Mouse (Mus musculus) frontal cortex, postnatal 36 days (tissue): ENCODE results near the gene Trpc5.
A peak's percentile ranks its signal among the peaks of the same experiment; 100 is the strongest.

Experiments
- DNase-seq, 2 experiments: peaks; one replicate each; pipeline ENCODE4 v3.0.0; 2022; ENCODE audit warnings: low spot score in 2 of 2

Trpc5 gene

DNA sequence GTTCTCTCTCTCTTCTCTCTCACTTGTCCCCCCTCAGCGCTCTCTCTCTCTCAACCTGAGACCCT is at the start of gene Trpc5:
Trpc5 (minus strand) TSS at position 39 of the 65 bp plus-strand sequence.
- DNase-seq, result no peak

DNA sequence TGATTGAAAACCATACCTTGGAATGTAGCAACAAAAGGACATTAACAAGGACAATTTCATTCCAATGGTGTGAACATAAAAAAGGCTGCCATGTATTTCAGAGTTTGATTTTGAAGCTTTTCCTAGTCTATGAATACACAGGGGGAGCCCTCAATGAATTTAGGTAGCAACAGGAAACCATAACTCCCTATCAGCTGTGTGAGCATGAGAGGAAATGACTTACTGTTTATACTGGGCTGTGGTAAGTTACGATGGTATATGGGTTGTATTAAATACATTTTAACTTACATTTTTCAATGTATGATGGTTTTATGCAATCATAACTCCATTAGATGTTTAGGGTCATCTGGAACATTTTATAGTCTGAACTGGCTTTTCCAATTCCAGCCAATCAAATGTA is 28.4 kb upstream of the Trpc5 start:
- DNase-seq, result no peak

DNA sequence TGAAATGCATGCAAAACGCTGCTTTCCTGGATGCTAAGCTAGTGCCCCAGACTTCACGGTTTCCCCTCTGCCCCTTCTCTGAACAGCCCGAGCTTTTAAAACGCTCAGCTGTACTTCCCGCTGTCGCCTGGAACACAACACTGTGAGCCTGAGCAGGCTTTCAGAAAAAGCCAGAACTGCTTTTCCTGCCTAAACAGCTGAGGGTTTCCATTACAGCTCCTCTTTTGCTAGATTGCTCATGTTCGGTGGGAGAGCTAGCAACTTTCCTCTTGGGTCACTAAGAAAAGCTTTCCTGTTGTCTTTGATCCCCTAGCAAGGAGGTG is 1.8 kb upstream of the Trpc5 start:
- peak in 1 of 2 experiments; percentile 17 for DNase-seq

DNA sequence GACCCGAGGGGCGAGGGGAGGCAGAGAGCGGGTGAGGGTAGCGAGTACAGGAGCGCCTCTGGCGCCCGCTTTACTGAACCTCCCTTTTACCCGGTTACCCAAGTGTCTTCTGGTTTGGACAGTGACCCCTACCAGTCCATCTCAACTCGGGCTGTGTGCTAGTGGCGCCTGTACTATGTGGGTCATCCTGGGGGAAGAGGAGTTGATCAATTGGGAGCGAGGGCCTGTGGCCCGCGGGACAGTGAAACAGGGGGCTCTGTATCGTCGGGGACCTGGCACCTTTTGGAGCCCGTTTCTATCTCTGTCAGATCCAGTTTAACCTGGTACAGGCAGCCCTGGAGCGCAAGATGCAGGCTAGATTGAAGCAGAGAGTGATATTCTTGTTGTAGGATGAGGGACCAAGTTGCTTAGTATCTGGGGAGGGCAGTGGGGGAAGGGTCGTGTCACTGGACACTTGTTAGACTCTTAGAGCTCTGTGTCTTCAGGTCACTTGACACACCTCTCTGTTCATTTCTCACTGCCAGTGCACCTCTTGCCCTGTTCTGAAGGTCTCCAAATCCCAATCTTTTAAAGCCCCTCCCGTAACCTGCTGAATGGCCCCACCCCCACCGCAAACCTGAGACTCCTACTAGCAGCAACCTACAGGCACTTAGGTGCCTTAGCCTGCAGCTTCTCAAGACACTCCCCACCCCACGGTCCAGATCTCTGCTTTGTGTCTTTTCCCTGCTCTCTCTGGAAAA is 1.3 kb upstream of the Trpc5 start:
- peak; percentile 9 to 11 for DNase-seq

DNA sequence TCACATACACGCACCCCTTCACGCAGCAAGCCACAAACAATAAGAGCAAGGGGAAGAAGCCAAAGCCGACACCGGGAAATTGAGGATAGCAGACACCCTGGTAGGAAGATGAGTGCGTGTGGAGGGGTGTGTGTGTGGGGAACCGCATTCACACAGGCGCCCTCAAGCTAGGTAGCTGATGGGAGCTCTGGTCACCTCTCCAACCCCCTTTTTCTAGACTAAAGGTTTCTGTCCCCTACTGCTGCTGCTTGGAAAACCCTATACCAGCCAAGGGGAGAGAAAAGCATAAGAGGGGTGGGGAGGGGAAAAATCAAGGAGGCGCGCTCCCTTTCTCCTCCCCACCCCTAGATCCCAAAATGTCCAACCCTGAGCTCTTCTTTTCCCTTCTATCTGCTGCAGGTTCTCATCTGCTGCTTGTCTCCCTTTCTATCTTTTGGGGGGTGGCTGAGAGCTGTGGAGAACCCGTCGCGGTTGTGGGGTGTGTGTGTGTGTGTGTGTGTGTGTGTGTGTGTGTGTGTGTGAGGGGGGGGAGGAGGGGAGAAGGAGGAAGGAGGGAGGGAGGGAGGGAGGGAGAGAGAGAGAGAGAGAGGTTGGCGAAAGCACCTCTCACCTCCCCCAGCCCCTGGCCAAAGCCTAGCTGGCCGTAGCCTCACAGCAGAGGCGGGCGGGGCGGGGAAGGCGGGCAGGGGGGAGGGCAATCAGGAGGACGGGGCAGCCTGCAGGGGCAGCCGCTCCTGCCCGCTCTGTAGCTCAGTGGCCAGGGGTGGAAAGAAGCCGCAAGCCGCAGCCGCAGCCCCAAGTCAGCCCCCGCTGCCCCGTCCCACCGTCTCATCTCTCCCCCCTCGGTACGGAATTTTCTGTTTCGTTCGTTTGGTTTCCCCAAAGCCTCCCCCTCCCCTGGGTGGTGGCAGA is 483 bp upstream of the Trpc5 start, which contains the start of gene Rtl4:
Rtl4 (plus strand) TSS at position 701 of the 912 bp plus-strand sequence.
- peak; percentile 4 to 8 for DNase-seq

DNA sequence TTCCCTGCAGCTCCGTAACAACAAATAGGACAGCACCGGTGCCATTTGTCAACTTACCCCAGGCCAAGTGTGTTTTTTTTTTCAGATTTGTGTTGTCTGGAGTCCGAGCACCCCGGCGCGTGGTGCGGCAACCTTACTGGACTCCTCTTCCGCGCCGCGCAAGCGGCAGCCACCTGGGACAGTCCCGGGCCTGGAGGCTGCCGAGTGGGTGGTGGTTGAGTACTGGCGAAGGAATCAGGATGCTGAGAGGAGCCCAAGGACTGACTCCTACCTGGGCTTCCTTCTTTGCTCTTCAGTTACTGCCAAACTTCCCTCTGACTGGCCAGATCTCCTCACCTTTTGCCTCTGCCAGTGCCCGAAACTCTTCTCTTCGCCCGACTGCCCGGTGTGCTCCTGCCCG is 238 bp downstream of the Trpc5 start:
- DNase-seq, result no peak

DNA sequence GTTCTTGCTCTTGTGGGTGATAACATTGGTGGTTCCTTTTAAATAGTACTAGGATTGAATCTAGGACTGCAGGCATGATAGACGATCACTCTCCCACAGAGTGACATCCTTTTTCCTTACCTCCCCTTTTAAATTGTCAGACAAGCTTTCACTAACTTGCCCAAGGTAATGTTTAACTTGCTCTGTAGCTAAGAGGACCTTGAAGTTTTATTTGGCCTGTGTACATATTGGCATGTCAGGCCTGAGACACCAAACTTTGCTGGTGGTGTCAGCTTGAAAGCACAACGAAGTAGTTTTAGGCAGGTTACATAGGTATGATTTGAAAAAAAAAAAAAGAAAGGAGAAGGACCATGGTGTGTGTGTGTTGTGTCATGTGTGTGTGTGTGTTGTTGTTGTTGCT is 35.8 kb downstream of the Trpc5 start:
- no peak for DNase-seq

DNA sequence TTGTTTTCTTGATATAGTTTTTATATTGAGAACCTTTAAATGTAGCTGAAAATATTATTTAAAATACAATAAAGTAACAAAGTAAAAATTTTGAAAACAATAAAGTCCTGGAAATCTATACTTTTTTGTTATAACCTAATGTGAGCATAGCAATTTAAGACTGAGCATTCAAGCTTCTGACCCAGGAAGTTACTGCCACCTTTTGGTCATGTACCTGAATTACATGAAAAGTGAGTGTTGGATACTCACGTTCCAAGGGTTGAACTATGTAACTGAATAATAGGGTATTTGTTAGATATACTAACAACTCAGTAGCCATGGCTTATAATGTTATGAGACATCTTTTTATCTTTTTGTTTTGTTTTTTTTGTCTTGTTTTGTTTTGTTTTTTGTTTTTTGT is 42.6 kb downstream of the Trpc5 start:
- no peak for DNase-seq

DNA sequence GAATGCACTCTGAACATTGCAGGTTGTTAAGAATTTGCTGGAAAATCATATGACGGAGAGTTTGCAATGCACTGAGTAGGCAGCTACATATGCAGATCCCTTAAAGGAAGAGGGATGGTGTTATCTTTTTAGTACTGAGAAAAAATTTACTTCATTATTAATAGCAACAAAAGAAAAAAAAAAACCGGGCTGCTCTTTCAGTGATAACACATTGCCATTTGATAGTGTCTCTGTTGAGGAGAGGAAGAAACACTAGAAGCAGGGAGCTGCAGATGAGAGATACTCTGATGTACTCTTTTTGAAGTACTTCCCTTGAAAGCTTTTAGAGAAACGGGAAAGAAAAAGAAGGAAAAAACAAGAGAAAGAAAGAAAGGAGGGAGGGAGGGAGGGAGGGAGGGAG is 43.2 kb downstream of the Trpc5 start:
- DNase-seq, result no peak

DNA sequence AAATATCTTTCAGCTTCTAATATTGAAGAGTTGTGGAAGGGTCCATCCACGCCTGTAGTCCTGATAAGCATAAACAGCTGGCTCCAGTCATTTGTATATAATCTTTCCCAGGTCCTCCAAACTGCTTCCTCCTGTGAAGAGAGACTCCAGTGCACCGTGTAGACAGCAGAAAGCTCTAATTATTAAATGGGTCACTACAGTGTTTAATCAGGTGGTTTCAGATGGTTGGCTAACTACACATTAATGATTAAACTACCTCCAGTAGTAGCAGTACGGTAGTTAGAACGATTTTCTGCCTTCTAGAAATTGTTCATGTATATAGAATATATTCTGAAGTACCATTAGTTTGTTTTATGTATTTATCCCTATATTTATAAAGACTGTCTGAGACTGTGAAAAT is 75.2 kb downstream of the Trpc5 start:
- DNase-seq, result no peak

DNA sequence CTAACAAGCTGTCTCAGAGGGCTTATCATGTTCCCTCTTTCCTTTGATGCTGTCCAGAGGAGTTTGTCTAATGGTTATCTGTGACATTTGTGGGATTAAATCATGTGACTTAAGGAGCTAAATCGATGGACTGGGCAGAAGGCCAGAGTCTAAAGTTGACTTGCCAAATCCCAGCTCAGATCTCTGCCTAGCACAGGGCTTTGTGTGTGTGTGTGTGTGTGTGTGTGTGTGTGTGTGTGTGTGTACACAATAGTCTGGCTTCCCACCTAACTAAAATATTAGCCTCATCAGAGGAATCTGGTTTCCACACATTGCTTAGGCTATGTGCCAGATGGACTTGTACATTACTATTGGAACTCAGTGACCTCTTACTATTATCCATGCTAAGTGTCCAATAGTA is 151.5 kb downstream of the Trpc5 start:
- no peak for DNase-seq

DNA sequence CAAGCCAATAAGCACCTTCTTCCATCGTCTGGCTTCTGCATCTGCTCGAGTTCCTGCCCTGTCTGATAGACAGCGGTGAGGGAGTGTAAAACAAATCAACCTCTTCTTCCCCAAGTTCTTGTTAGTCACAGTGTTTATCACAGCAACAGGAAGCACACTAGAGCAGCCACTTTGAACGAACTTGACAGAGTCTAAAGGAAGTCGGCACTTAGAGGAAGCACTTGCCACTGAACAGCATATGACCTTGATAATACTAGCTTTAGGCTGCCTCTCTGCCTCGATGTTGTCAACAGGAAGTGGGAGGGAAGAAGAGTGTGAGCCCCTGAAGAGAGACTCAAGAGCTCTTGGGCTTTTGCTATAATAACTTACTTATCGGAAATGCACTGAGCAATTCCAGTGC is 161.9 kb downstream of the Trpc5 start:
- DNase-seq, result no peak

DNA sequence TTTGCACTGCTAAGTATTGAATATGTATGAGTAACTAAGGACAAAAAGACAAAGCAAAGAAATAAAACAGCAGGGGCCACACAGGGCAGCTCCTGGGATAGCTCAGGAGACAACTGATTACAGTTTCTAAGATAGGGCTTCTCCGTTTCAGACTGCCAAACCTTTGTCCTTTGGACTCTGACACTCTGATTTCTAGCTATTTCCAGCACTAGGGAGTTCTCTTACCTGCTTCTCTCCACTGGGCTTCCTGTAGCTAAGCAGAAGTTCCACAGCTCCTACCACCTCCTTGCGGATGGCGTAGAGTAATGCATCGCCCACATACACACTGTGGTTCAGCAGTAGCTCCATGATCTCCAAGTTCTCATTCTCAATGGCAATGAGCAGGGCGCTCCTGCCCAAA is 164.7 kb downstream of the Trpc5 start:
- no peak for DNase-seq

DNA sequence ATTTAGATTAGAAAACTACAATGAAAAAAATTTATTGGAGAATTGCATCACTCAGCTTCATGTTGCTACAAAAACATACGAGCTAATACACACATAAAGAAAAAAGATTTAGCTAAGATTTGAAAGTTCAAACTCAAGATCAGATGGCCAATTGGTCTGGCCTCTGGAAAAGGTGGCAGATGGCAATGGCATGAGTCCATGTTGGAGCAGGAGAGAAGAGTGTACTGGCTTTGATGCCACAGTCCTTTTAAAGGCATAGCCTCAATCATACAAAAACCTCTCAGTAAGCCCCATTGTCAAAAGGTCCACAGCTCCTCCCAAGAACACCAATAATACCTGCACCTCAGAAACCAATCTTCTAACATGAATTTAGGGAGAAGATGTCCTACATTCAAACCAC is 196.6 kb downstream of the Trpc5 start:
- DNase-seq, result no peak

DNA sequence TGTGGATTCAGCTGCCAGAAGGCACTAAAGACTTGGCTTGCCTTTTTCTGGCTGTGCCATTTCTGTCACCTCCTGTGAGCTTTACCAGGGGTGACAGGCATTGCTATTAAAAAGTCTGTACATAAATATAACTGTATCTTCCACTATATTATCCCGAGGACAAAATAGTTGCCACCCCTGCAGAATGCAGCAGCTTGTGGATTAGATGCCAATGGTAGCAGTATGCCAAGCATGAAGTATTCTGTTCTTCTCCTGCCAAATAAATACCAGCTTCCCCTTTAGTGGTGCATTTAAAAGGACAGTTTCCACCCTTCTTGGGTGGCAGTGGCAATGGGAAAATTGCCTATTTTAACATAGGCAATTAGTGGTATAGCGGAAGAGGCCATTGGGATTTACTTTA is 223.6 kb downstream of the Trpc5 start:
- peak in 1 of 2 experiments; percentile 38 for DNase-seq

DNA sequence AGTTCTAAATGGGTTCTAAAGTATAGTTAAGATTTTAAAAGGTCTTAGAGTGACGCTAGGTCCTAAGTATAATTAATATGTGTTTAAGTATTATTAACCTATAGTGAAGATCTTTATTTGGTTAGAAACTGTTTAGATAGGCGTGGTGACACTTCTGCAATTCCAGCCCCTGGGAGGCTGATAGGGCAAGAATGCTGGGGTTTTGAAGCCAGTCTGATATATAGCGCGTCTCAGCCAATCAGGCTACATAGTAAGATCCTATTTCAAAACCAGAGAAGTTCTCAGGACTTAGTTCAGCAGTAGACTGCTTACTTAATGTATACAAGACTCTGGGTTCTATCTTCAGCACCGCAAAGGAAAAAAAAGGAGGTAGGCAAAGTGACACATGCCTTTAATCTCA is 231.7 kb downstream of the Trpc5 start, which contains the start of gene Trpc5os:
Trpc5os (plus strand) TSS at position 301 of the 400 bp plus-strand sequence.
- DNase-seq, result no peak

DNA sequence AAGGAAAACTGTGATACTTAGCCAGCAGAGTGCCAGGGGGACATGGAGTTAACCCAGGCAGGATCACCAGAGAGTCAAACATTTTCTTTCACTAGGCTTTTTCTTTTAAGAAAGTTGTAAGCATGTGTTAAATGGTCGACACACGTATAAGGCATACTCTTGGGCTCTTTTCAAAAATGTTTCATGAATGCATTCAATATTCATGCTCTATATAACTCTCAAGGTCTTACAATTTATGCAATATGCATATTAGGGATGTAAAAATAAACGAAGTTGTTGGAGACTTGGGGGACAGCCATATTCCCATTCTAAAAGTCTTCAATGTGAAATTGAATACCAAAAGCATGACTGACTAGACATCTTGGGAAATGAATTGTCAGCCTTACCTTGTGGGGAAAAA is 264.1 kb downstream of the Trpc5 start:
- no peak for DNase-seq

DNA sequence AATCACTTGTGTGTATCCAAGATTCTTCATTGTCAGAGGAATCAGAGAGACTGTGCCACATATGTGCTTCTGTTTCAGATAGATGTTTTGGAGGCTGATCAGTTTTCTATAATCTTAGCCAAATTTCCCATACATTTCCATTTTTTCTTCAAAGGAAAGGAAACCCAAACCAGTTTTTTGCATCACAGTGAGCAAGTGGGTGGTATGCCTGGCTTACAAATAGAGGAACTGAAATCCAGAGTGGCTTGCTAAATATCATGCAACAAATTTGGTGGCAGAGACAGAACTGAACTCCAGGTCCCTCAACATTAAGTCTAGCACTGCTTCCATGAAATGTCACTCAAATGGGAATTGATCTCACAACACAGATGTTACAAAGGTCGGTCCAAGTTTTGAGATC is 266.9 kb downstream of the Trpc5 start:
- no peak for DNase-seq

DNA sequence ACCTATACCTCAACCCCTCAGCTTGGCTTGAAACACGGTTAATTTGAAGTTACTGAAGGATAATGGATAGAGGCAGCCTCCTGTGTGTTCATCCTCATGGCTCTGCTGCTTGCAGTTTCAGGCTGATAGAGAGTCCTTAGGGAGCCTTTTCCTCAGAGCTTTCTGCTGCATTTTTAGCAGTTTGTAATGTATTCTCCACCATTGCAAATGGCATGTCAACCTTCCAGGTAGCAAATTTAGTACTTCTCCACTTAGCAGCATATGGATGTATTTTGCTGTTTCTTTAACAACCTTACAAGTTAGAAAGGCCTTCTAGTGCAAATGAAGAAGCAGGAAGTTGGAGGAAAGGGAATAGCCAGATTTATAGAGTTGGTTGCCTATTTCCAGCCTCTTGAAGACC is 267.7 kb downstream of the Trpc5 start:
- DNase-seq, result no peak

DNA sequence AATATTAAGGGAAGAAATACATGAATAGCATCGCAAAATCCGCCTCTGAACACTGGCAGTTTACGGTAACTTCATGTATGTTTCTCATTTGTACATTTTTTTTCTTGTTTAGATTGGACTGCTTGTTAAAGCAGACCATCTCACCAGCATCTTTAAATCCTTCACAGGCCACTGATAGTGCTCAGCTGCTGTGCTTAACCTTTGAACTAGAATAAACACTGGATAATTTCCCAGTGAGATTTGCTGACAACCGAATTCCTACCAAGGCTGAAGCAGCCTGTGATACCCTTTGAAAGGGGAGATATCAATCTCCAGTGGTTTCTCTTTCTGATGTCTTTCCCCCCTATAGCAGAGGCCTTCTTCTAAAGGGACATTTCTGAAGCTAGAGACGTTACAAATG is 279.9 kb downstream of the Trpc5 start:
- DNase-seq, result no peak

DNA sequence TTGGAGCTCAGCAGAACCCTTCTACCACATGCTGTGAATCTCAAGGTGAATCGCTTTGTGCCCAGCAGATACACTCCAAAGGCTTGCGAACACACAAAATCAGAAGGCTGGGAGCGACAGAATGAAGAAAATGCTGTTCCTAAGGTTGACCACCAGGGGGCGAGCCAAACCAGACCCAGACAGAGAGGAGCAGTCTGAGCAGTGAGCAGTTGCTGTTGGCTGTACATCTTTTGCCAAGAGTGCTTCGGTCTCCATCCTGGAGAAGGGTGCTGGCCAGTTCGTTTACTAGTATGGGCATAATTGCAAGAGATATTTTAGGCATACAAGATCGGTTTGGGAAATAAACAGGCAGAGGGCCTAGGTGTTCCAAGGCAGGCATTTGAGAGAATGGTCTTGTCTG is 284.5 kb downstream of the Trpc5 start:
- peak; percentile 37 to 52 for DNase-seq

DNA sequence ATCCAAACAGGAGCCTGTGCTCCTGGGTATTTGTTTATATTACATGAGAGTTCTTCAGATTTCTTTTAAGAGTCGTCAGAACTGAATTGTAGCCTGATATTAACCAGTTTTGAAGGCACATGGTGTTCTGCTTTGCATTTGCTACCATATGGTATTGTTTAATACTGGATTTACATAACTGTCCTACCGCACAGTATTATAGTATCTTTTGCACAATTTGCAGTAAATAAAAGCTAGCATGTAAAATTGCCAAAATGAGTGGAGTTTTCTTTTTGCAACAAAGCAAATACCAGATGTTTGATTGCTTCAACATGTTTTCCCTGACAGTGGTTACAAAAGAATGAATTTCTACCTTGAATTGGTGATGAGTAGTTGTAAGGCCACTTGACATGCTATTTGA is 313.8 kb downstream of the Trpc5 start:
- no peak for DNase-seq

DNA sequence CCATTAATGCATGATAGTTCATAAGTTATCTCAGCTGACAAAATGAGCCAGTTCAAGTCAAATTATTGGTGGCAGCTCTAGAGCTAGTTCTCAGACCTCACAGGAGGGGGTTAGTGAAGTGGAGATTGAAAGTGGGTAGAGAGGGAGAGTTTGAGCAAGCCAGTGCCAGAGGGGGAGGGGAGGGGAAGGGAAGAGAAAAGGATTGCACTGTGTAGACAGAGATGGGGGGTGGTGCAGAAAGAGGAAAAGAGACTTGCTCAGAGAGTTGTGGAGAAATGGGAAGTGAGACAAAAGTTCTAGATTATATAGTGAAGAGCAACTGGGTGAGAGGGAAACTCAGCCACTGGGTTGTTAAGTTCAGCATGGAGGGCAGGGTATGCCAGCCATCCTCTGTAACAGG is 349.6 kb downstream of the Trpc5 start:
- no peak for DNase-seq

DNA sequence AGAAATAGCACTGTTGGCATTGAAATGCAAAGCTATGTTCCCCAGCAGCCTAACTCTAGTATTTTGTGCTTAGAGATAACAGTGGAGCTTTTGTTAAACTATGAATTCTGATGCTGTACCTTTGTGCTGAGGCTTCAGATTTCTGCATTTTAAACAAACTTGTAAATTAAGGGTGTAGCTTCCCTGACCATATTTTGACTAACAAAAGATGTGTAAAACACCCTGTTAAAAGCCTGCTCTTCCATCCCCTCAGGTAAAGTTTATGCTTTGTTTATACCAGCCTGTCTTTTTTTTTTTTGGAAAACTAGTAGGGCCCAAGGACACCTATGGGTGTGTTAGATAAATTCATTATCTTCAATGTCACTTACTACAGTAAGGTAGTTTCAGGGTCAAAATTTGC is 350.0 kb downstream of the Trpc5 start:
- no peak for DNase-seq
